Comparison of ENCODE assay signal across 8 mouse cellular contexts in genomic region chr7:118739975-118740531, GRCm38 (mm10). TPM values are rescaled to one million over a fixed set of nuclear protein-coding genes. Genes with fewer than 3 reads are reported as not detected.
DNase-seq lines count a peak whose midpoint lies in the region; ATAC-seq lines count a peak whose summit lies in the region.

Gene Vps35l (plus strand): TSS chr7:118740226.

- peaks cover 14% of the 10 kb centered on the region; the same call in 1 of the 2 replicates for H3K4me1 ChIP-seq in intestine, embryonic 16.5 days (ENCODE audit: control insufficient read depth, insufficient read depth, low read length)

- peak; percentile 88 for DNase-seq in adrenal gland, postnatal 14 days
- peak; percentile 84 for DNase-seq in embryo, embryonic 9.5 days (ENCODE audit: extremely low spot score)
- DNase-seq in gonadal fat pad, adult 2 months (ENCODE audit: low read depth): no peak
- DNase-seq in left cerebral cortex, postnatal 25 days (ENCODE audit: low spot score in 2 of 2): peak; percentile 78 to 89
- DNase-seq in mesoderm, embryonic 11.5 days (ENCODE audit: low read depth, low spot score): peak; percentile 87
- peak; percentile 72 to 75 for DNase-seq in right cerebral cortex, postnatal 36 days (ENCODE audit: low spot score in 2 of 2)
- no peak for DNase-seq in Muller cell, postnatal 12 days (ENCODE audit: inconsistent ontology term)

- no peaks in the 10 kb centered on the region for H3K27me3 ChIP-seq in intestine, embryonic 16.5 days (replicated peaks; ENCODE audit: control insufficient read depth, insufficient read depth, low read length)

- H3K4me2 ChIP-seq in intestine, embryonic 16.5 days (ENCODE audit: low read depth, low read length): peak within 1 kb of the TSS; percentile 84

- H3K9me3 ChIP-seq in intestine, embryonic 16.5 days (ENCODE audit: control insufficient read depth, low read length): no peaks in the 10 kb centered on the region

- 2% methylated on average over 16 of the region's 16 CpGs for WGBS in intestine, embryonic 16.5 days

- ATAC-seq in intestine, embryonic 16.5 days: peak; percentile 84

- intact Hi-C loops in left cerebral cortex, postnatal 25 days (cut with DNase I): no loop called here

- peaks cover 3% of the 10 kb centered on the region; the same call in 1 of the 2 replicates for H3K36me3 ChIP-seq in intestine, embryonic 16.5 days (ENCODE audit: control insufficient read depth, insufficient read depth, low read length)

- peak within 1 kb of the TSS; percentile 83 for H3K4me3 ChIP-seq in intestine, embryonic 16.5 days (ENCODE audit: low read length)

- H3K9ac ChIP-seq in intestine, embryonic 16.5 days (ENCODE audit: low read depth, low read length): peak within 1 kb of the TSS; percentile 79

- H3K27ac ChIP-seq in intestine, embryonic 16.5 days (ENCODE audit: low read length): peak within 1 kb of the TSS; percentile 48

RNA-seq across cellular contexts. Expression of gene Vps35l, which starts in this region (rescaled TPM):
- 52.4 and 62.7 TPM in 2 replicates for total RNA-seq in adrenal gland, postnatal 14 days (2021)
- polyA plus RNA-seq in gonadal fat pad, adult 2 months (2012; rRNA removed): 52.2 and 53.7 TPM in 2 replicates
- polyA plus RNA-seq in intestine, embryonic 16.5 days (2015; fragmentation: Nextera tagmentation; extraction: Ambion mirVana): 85.8 and 95.4 TPM in 2 replicates
- 10 to 100 TPM; 51.2 to 58.2 TPM for total RNA-seq in left cerebral cortex, postnatal 25 days (2021)

Comparison
In these comparisons a context has a peak if more than half of its experiments do, and no peak if none do; other contexts are left out.
1. DNase-seq: peak in adrenal gland, postnatal 14 days (single experiment), embryo, embryonic 9.5 days (single experiment), left cerebral cortex, postnatal 25 days (2 of 2), mesoderm, embryonic 11.5 days (single experiment) and right cerebral cortex, postnatal 36 days (2 of 2); none in gonadal fat pad, adult 2 months (single experiment) and Muller cell, postnatal 12 days (single experiment).